Mouse (Mus musculus) ovary, postnatal 10 days (tissue): ENCODE results near the gene Tgfa.

ENCODE experiments used
- DNase-seq: peaks from one replicate; pipeline ENCODE4 v3.0.0; 2022; ENCODE audit warnings: low spot score

The Tgfa gene

GRCm38 (mm10) chr6:86296126-86296525 is 101.1 kb downstream of the Tgfa start:
- no peak for DNase-seq

DNA sequence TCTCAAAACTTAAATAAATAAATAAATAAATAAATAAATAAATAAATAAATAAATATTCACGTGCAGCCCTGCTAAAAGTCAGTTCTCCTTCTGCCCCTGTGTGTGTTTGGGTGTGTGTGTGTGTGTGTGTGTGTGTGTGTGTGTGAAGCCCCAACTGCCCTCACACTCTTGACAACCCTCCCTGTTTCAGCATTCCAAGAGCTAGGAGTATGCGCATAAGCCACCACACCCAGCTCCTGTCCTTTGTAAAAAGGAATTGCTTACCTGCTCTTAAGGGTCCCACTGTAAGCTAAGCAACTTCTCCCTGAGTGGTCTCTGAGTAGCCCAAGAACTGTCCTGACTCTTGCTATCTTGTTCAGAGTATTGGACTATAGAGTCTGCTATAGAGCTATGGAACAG is 101.9 kb downstream of the Tgfa start:
- DNase-seq = no peak

- DNase-seq = no peak
These were observed 103.9 kb downstream of the Tgfa start for GRCm38 (mm10) chr6:86298961-86299360.

DNA sequence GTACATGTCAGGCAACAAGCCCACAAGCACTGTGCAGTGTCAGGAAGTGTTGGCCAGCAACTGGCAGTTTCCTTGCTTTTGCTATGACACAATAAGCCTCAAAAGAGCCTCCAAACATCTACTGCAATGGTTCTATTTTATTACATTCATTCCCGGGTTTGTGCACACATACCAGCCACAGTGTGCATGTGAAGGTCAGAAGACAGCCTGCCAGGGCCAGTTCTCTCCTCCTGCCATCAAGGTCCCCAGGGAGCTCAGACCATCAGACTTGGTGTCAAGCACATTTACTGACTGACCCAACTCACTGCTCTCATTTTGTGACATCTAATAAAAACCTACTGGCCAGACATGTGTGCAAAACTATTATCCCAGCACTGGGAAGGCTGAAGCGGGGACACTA is 104.4 kb downstream of the Tgfa start:
- DNase-seq = no peak

DNA sequence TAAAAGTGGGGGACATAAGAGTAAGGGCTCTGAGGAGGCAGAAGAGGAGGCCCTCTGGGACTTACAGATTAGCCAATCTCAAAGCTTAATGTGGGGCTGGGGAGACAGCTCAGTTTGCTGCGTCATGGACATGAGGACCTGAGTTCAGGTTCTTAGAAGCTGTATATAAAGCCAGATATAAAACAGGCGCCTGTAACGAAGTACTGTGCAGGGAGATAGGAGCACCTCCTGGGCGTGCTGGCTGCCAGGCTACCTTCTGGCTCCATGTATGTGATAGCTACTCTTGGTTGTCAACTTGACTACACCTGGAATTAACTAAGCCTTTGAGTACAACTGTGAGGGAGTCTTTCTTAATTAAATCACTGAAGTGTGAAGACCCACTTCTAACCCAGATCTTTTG is 110.7 kb downstream of the Tgfa start:
- DNase-seq = no peak

- no peak for DNase-seq
These were observed 119.0 kb downstream of the Tgfa start for GRCm38 (mm10) chr6:86314011-86314410.

DNA sequence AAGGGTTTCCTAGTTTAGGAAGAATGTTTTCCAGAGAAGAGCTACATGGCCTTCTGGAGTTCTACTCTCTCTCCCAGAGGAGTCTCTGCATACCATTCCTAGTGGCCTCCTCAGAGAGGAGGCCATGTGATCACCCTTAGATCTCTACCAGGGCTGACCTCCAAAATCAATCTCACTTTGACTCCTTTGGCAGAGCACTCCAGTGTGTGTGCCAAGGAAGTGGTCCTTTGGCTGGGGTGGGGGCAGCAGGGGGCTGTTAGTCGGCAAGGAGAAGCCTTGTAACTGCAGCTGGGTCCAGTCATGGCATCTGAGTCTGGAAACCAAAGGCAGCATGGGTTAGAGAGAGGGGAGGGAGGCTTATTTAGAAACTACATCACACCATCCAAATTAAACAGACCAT is 122.0 kb downstream of the Tgfa start:
- DNase-seq = no peak

DNA sequence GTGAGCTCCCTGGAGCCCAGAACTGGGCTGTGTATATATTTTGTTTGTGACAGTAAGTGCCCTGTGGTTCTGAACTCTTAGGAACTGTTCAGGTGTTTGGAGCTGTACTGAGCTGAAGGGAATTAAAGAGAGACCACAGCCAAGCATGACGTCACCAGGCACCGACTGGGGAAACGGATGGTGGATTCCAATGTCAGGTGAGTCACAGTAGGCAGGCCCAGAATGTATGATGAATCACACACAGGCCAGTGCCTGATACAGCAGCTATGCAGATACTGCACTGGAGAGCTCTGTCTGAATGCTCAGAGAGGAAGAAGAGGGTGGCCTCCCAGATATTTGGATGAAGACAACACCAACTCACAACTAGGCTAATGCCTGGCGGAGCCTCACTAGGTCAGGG is 123.8 kb downstream of the Tgfa start:
- DNase-seq = no peak

DNA sequence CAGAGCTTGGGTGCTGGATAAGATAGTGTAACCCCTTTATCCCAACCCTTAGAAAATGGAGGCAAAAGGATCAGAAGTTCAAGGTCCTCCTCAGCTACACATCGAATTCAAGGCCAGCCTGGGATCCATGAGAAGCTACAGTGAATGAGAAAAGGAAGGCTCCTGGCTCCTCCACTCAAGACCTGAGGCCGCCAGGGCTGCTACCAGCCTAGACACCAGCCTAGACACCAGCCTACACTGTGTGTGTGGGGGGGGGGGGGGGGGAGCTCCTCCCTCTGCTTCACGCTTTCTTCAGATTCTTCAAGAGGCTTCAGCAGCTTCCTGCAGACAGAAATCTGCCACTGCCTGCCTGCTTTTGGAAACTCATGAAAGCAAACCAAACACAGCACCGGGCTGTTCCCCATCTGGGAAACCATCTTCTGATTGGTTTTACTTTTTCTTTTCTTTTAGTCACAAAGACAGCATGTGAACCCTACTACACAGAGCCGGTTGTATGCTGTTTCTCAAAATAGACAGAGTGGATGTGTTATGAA is 127.1 kb downstream of the Tgfa start:
- DNase-seq = no peak

DNA sequence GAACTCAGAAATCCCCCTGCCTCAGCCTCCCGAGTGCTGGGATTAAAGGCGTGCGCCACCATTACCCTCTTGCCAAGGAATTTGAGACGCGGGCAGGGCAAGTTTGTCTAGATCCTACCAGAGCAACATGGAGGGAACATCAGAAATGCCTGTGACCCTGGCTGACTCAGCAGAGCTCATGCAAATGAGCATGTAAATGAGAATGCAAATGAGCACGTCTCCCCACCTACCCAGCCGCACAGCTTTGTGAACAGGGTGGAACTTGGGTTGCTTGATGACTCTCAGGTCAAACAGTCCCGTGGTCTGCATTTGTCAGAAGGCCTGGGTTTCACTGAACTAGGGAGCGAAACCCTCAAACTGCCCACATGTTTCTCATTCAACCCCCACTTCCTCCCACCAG is 128.0 kb downstream of the Tgfa start:
- DNase-seq = no peak

DNA sequence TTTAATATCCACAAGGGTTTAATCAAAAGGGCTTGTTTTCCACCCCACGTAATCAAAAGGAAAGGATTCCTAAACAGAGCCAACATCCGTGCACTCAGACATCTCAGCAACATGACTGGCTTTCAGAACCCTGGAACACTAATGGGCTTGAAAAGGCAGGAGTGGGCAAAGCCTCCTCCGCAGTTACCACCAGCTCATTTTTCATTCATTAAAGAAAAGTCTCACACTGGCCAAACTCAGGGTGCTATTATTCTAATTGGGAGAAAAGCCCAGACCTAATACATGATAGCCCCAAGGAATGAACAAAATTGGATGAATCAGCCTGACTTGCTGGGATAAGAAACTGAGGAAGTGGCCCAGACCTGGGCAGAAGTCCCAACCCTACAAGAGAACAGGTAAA is 129.4 kb downstream of the Tgfa start:
- DNase-seq = no peak
